Mouse (Mus musculus) hindbrain, embryonic 15.5 days (tissue): ENCODE data around the gene Morc4. TPM values are rescaled to one million over a fixed set of nuclear protein-coding genes. Genes with fewer than 3 reads are reported as not detected.
A peak's percentile ranks its signal among the peaks of the same experiment; 100 is the strongest.

Source experiments
- ATAC-seq: fragments of 200-750 bp; cut with Nextera tagmentation; 2 replicates; pipeline ENCODE4 v1.8.0; 2017; ENCODE audit warnings: low read depth, moderate number of reproducible peaks, moderate TSS enrichment; ENCODE audit not compliant: low FRiP score
- H3K27ac ChIP-seq: fragments of 300-500 bp; sonication (generic); replicated peaks from 2 replicates; pipeline ENCODE4 v1.5.1; 2015; ENCODE audit warnings: mild to moderate bottlenecking, inconsistent platforms
- H3K27me3 ChIP-seq: fragments of 300-500 bp; sonication (generic); 2 replicates; pipeline ENCODE4 v1.6.1; 2015; ENCODE audit warnings: control low read depth, inconsistent platforms
- H3K36me3 ChIP-seq: fragments of 300-500 bp; sonication (generic); 2 replicates; pipeline ENCODE4 v1.6.1; 2015; ENCODE audit warnings: control low read depth, inconsistent platforms
- H3K4me1 ChIP-seq: fragments of 300-500 bp; sonication (generic); replicated peaks from 2 replicates; pipeline ENCODE4 v1.6.1; 2015; ENCODE audit warnings: control low read depth, inconsistent platforms
- H3K4me2 ChIP-seq: fragments of 300-500 bp; sonication (generic); 2 replicates; pipeline ENCODE4 v1.6.1; 2015; ENCODE audit warnings: moderate library complexity, mild to moderate bottlenecking, inconsistent platforms
- H3K4me3 ChIP-seq: fragments of 300-500 bp; sonication (generic); 2 replicates; pipeline ENCODE4 v1.5.1; 2015; ENCODE audit warnings: mild to moderate bottlenecking, inconsistent platforms
- H3K9ac ChIP-seq: fragments of 300-500 bp; sonication (generic); 2 replicates; pipeline ENCODE4 v1.6.1; 2015; ENCODE audit warnings: inconsistent platforms
- H3K9me3 ChIP-seq: fragments of 300-500 bp; sonication (generic); 2 replicates; pipeline ENCODE4 v1.6.1; 2016; ENCODE audit warnings: control low read depth, inconsistent platforms
- WGBS: fragments of 180-500 bp; shearing (Covaris S2); methylation state at CpG from one replicate; pipeline ENCODE4 v1.1.7; 2015; 5-methylcytosine and 5-hydroxymethylcytosine counted together
- polyA plus RNA-seq: library from polyadenylated mRNA; unstranded; fragments of >200 nt; fragmentation: Nextera tagmentation; extraction: Ambion mirVana; gene quantifications from 2 replicates; pipeline ENCODE4 v1.2.1, GENCODE M21; 2015

Gene Morc4
- polyA plus RNA-seq, 1 experiment from 2014 or later: 2.4 TPM

DNA sequence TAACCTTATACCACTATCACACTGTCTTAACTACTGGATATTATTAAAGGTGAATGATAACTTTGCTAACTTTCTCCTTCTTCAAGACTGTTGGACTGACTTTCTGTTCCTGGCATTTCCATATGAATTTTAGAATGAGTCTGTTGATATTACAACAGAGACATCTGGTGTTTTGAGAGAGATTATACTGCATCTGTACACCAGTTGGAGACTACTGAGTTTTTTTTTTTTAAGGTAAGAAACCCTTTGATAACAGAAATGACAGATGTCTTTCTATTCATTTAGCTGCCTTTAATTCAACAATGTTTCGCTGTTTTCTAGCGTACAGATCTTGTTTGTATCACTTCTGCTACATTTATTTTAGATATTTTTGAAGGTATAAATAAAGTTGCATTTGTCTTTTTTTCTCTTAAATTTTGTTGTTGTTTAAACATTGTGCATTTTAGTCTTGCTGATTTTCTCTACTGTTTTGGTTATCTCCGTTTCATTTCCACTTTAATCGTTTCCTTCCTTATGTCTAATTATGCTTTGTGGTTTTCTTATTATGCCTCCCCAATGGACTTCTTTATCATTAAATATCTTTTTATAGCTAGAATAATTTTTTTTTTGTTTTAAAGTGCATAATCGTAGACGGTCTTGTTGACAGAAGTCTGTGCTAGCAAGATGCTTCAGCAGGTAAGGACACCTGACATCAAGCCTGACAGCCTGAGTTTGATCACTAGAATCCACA is 42.9 kb downstream of the Morc4 start:
- Histone ChIP-seq H3K4me3 (no peak overlapping the region), H3K4me2 (no peak overlapping the region), H3K9me3 (no peaks in the 10 kb centered on the region), H3K4me1 (no peaks in the 10 kb centered on the region), H3K27ac (no peak overlapping the region), H3K27me3 (no peaks in the 10 kb centered on the region), H3K9ac (no peak overlapping the region), H3K36me3 (no peaks in the 10 kb centered on the region)
- 88% methylated on average over 6 of the region's 6 CpGs for WGBS
- ATAC-seq: no peak

DNA sequence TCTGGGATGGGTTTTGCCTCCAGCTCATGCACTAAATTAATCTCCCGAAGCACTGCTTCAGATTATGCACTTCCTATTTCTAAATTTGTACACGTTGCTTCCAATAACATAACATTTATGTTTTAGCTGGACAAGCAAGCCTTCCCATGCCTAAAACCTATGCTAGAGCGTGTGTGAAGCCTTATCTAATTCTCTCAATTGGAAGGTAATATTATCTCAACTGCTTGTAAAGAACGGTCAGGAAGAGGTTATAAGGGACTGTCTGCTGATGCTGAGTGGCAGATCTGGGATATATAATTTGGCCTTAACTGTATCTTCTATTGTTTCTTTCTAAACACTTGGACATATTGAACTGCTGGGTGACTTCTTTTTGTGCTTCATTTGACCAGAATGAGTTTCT is 44.6 kb downstream of the Morc4 start:
- no peaks in the 10 kb centered on the region for H3K36me3 ChIP-seq

GRCm38 (mm10) chrX:139825402-139825801 is 46.1 kb downstream of the Morc4 start:
- Histone ChIP-seq H3K4me3 (no peak overlapping the region), H3K4me1 (no peaks in the 10 kb centered on the region), H3K36me3 (no peaks in the 10 kb centered on the region), H3K9ac (no peak overlapping the region), H3K4me2 (no peak overlapping the region), H3K27me3 (0 out of 2 replicates have a peak, but pooled peaks cover 2% of the 10 kb centered on the region), H3K27ac (no peak overlapping the region), H3K9me3 (no peaks in the 10 kb centered on the region)
- WGBS: 94% methylated on average over 1 of the region's 1 CpGs
- no peak for ATAC-seq

More for the DNA sequence above, 44.6 kb downstream of the Morc4 start:
- Histone ChIP-seq H3K4me1 (no peaks in the 10 kb centered on the region), H3K9ac (no peak overlapping the region), H3K4me2 (no peak overlapping the region), H3K4me3 (no peak overlapping the region), H3K9me3 (no peaks in the 10 kb centered on the region), H3K27ac (no peak overlapping the region), H3K27me3 (no peaks in the 10 kb centered on the region)
- 87% methylated on average over 4 of the region's 4 CpGs for WGBS
- no peak for ATAC-seq

GRCm38 (mm10) chrX:139815201-139815600 is 56.3 kb downstream of the Morc4 start:
- ATAC-seq: no peak
- Histone ChIP-seq H3K27me3 (no peaks in the 10 kb centered on the region), H3K27ac (no peak overlapping the region), H3K9ac (no peak overlapping the region), H3K4me2 (no peak overlapping the region), H3K4me1 (no peaks in the 10 kb centered on the region), H3K4me3 (no peak overlapping the region), H3K9me3 (no peaks in the 10 kb centered on the region), H3K36me3 (no peaks in the 10 kb centered on the region)
- WGBS: 73% methylated on average over 5 of the region's 5 CpGs

- Histone ChIP-seq H3K36me3 (no peaks in the 10 kb centered on the region), H3K27ac (no peak overlapping the region), H3K4me1 (no peaks in the 10 kb centered on the region), H3K9ac (no peak overlapping the region), H3K4me3 (no peak overlapping the region), H3K9me3 (no peaks in the 10 kb centered on the region), H3K4me2 (no peak overlapping the region), H3K27me3 (no peaks in the 10 kb centered on the region)
- WGBS: 90% methylated on average over 8 of the region's 8 CpGs
- ATAC-seq: no peak
Measured at GRCm38 (mm10) chrX:139814018-139814635, 57.4 kb downstream of the Morc4 start.

GRCm38 (mm10) chrX:139813299-139814002 is 58.0 kb downstream of the Morc4 start:
- no peaks in the 10 kb centered on the region for H3K36me3 ChIP-seq
- no peak for ATAC-seq
- no peaks in the 10 kb centered on the region for H3K27me3 ChIP-seq
- H3K27ac ChIP-seq: no peak overlapping the region
- no peaks in the 10 kb centered on the region for H3K9me3 ChIP-seq
- no peak overlapping the region for H3K4me3 ChIP-seq
- 75% methylated on average over 9 of the region's 9 CpGs for WGBS
- no peak overlapping the region for H3K9ac ChIP-seq
- H3K4me1 ChIP-seq: no peaks in the 10 kb centered on the region
- H3K4me2 ChIP-seq: no peak overlapping the region

- H3K9ac ChIP-seq: no peak overlapping the region
- no peaks in the 10 kb centered on the region for H3K4me1 ChIP-seq
- H3K27me3 ChIP-seq: no peaks in the 10 kb centered on the region
- 71% methylated on average over 3 of the region's 3 CpGs for WGBS
- no peak overlapping the region for H3K4me3 ChIP-seq
- H3K9me3 ChIP-seq: no peaks in the 10 kb centered on the region
- H3K27ac ChIP-seq: no peak overlapping the region
- no peaks in the 10 kb centered on the region for H3K36me3 ChIP-seq
- no peak for ATAC-seq
- H3K4me2 ChIP-seq: no peak overlapping the region
Measured at GRCm38 (mm10) chrX:139812636-139813298, 58.7 kb downstream of the Morc4 start.

GRCm38 (mm10) chrX:139808501-139808900 is 63.0 kb downstream of the Morc4 start:
- no peaks in the 10 kb centered on the region for H3K9me3 ChIP-seq
- H3K4me1 ChIP-seq: no peaks in the 10 kb centered on the region
- WGBS: 71% methylated on average over 10 of the region's 10 CpGs
- H3K4me3 ChIP-seq: no peak overlapping the region
- H3K27me3 ChIP-seq: no peaks in the 10 kb centered on the region
- no peak overlapping the region for H3K27ac ChIP-seq
- no peak overlapping the region for H3K9ac ChIP-seq
- ATAC-seq: peak; percentile 56
- H3K4me2 ChIP-seq: no peak overlapping the region
- H3K36me3 ChIP-seq: no peaks in the 10 kb centered on the region

DNA sequence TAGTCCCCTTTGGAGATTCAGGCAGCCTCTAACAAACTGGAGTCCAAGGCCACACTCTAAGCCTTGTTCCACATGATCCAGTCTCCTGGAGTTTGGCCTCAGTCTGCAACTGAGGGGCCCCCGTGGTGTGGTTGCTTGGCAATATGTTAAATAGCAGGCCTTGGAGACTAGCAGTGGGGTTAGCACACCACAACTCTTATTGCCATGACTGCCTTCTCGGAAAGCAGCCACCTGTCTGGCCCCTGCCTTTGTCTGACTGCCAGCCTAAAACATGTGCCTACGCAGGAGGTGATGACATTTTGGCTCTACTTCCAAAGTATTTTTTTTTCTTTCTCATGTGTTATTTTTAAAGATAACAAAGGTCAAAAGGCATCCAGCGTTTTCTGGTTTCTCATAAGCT is 63.4 kb downstream of the Morc4 start:
- no peak overlapping the region for H3K4me2 ChIP-seq
- H3K9ac ChIP-seq: no peak overlapping the region
- no peaks in the 10 kb centered on the region for H3K36me3 ChIP-seq
- H3K27ac ChIP-seq: no peak overlapping the region
- H3K9me3 ChIP-seq: no peaks in the 10 kb centered on the region
- ATAC-seq: peak; percentile 83
- whole genome bisulfite sequencing: 40% methylated on average over 4 of the region's 4 CpGs
- no peaks in the 10 kb centered on the region for H3K27me3 ChIP-seq
- H3K4me3 ChIP-seq: no peak overlapping the region
- H3K4me1 ChIP-seq: no peaks in the 10 kb centered on the region

GRCm38 (mm10) chrX:139807391-139807790 is 64.1 kb downstream of the Morc4 start:
- Histone ChIP-seq H3K4me2 (no peak overlapping the region), H3K27me3 (no peaks in the 10 kb centered on the region), H3K27ac (no peak overlapping the region), H3K4me3 (no peak overlapping the region), H3K36me3 (no peaks in the 10 kb centered on the region), H3K4me1 (no peaks in the 10 kb centered on the region), H3K9ac (no peak overlapping the region), H3K9me3 (no peaks in the 10 kb centered on the region)
- WGBS: 67% methylated on average over 2 of the region's 2 CpGs
- ATAC-seq: no peak

DNA sequence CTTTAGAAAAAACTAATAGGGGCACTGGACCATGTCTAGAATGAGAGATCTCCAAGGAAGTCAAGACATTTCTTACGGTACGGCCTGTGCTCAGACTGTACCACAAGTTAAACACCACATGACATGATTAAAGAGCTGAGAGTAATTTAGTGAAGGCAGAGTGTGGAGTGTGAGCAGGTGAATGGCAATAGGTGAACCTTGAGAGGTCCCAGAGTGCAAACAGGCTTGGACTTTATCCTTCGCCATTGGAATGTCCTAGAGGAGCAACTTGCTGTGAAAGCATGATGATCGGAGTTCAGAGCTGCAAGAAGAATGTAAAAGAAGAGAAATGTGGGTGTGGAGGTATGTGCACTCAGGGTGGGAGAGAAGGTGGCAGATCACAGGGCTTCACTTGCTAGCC is 65.6 kb downstream of the Morc4 start:
- Histone ChIP-seq H3K27me3 (no peaks in the 10 kb centered on the region), H3K4me2 (no peak overlapping the region), H3K4me1 (no peaks in the 10 kb centered on the region), H3K36me3 (no peaks in the 10 kb centered on the region), H3K27ac (no peak overlapping the region), H3K9me3 (no peaks in the 10 kb centered on the region), H3K4me3 (no peak overlapping the region), H3K9ac (no peak overlapping the region)
- WGBS: 87% methylated on average over 4 of the region's 4 CpGs
- no peak for ATAC-seq

DNA sequence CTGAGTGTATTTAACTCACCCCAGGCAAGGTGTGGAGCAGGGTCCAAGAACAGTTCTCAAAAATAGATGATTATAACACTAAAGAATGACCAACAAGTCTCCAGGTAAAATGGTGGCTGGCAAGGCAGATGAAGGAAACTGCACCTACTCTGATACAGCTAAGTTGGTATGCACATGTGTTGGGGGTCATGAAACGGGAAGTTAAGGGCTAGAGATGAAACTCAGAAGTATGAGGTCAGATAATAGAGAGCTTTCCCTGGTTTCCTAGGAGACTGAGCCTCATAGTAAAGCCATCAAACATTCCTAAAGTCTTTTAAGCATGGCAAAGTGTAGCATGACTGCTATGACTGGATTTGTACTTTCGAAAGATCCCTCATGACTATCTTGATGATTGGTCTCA is 68.4 kb downstream of the Morc4 start:
- no peak for ATAC-seq
- Histone ChIP-seq H3K27me3 (no peaks in the 10 kb centered on the region), H3K9ac (no peak overlapping the region), H3K4me2 (no peak overlapping the region), H3K4me3 (no peak overlapping the region), H3K36me3 (no peaks in the 10 kb centered on the region), H3K9me3 (no peaks in the 10 kb centered on the region), H3K27ac (no peak overlapping the region), H3K4me1 (no peaks in the 10 kb centered on the region)
- 74% methylated on average over 2 of the region's 2 CpGs for WGBS
